Mouse (Mus musculus) thymus, adult 2 months (tissue): ENCODE data around the gene Tsacc.

Experiments
- CTCF ChIP-seq: fragments of 200-500 bp; IDR thresholded peaks from 2 replicates; pipeline ENCODE4 v1.5.1; 2012; ENCODE audit warnings: mild to moderate bottlenecking, control low read depth, low read length, moderate library complexity, borderline replicate concordance; ENCODE audit not compliant: control insufficient read depth, poor library complexity, insufficient read depth; ENCODE audit errors: extremely low read depth
- POLR2A ChIP-seq: fragments of 200-500 bp; IDR thresholded peaks from 2 replicates; pipeline ENCODE4 v1.6.1; 2012; ENCODE audit warnings: mild to moderate bottlenecking, low read length, control low read depth, moderate library complexity; ENCODE audit not compliant: control insufficient read depth, poor library complexity, insufficient read depth; ENCODE audit errors: extremely low read depth

- TF ChIP-seq POLR2A (no peak), CTCF (no peak)
These were observed 16.8 kb downstream of the Tsacc start for GRCm38 (mm10) chr3:88280035-88280434.
